Mouse (Mus musculus): ENCODE results near the gene Fam83g. TPM values are rescaled to one million over a fixed set of nuclear protein-coding genes. Genes with fewer than 3 reads are reported as not detected.

Fam83g gene
- 0.21 and 0.66 TPM in 2 replicates for polyA plus RNA-seq (2015; fragmentation: Nextera tagmentation; extraction: Ambion mirVana)

DNA sequence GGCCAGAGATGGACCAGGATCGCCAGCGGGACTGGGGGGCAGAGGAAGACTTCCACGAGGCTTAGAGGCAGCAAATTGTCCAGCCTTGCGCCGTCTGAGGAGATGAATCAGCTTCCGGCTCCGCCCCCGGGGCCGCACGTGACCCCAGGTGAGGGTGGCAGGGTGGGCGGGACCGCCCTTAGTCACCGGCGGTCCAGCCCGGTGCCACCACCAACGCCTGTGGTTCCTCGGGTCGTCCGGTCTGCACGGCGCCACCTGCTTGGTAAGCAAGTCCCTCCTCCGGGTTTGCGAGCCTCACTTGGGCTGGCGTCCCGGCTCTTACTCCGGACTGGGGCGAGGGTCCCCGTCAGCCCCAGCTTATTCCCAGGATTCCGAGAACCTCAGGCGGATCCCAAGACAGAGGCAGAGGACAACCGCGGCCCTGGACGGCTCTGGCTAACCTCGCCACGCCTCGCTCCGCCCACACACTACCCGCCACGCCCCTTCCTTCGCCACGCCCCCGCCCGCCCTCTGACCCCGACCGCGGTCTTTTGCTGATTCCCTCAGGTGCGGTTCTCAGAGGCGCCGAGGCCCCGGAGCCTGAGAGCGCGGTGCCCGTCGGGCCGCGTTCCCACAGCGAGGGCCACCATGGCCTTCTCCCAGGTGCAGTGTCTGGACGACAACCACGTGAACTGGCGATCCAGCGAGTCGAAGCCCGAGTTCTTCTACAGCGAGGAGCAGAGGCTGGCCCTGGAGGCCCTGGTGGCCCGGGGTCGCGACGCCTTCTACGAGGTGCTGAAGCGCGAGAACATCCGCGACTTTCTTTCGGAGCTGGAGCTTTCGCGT is at the start of gene Fam83g:
Fam83g (plus strand) TSS at position 185 of the 825 bp plus-strand sequence.

DNA sequence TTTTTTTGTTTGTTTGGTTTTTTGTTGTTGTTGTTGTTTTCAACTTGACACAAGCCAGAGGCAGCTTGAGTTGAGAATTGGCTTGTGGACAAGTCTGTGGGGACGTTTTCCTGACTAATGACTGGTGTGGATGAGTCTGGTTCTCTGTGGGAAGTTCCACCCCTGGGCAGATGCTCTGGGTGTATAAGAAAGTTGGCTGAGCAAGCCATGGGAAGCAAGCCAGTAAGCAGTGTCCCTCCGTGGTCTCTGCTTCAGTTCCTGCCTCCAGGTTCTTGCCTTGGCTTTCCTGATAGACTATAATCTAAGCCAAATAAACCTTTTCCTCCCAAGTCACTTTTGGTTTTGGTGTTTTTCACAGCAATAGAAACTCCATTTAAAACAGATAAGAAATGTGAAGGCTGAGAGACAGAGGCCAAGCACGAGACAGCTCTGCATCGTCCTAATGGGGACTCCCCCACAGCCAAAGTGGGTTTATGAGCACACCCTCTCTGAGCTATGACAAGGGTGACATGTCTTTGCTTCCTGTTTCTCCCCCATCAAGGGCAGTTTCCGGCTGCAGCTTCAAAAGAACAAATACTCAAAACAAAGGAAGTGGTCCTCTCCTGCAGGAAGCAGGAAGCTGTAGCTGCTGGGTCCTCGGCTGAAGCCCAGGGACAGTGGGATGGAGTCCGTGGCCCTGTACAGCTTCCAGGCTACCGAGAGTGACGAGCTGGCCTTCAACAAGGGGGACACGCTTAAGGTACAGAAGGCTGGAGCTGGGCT is 31.0 kb upstream of the Fam83g start, which contains the start of gene Grap:
Grap (plus strand) TSS at position 580 of the 762 bp plus-strand sequence.

GRCm38 (mm10) chr11:61720636-61721035 is 36.7 kb downstream of the Fam83g start, which contains the start of gene Slc5a10:
Gene Slc5a10, minus strand, starts transcription at chr11:61720826.

Other genes starting within 250 kb of the Fam83g start
- 0.13 and 0.18 TPM in 2 replicates for gene Rnf112, start 230.0 kb upstream of the Fam83g start, polyA plus RNA-seq (2015; fragmentation: Nextera tagmentation; extraction: Ambion mirVana)
- gene Mfap4, start 198.7 kb upstream of the Fam83g start, polyA plus RNA-seq (2015; fragmentation: Nextera tagmentation; extraction: Ambion mirVana): 169 and 222 TPM in 2 replicates
- gene Mapk7, start 189.7 kb upstream of the Fam83g start, polyA plus RNA-seq (2015; fragmentation: Nextera tagmentation; extraction: Ambion mirVana): 13.6 and 15.2 TPM in 2 replicates
- 5.8 and 5.9 TPM in 2 replicates for gene B9d1, start 178.9 kb upstream of the Fam83g start, polyA plus RNA-seq (2015; fragmentation: Nextera tagmentation; extraction: Ambion mirVana)
- 12.8 and 14.8 TPM in 2 replicates for gene Epn2, start 104.4 kb upstream of the Fam83g start, polyA plus RNA-seq (2015; fragmentation: Nextera tagmentation; extraction: Ambion mirVana)
- 7.9 and 10.5 TPM in 2 replicates for gene Grap, start 30.8 kb upstream of the Fam83g start, polyA plus RNA-seq (2015; fragmentation: Nextera tagmentation; extraction: Ambion mirVana)
- 0.13 TPM in 1 of 2 replicates, not detected in the other for gene Slc5a10, start 36.7 kb downstream of the Fam83g start, polyA plus RNA-seq (2015; fragmentation: Nextera tagmentation; extraction: Ambion mirVana)
- gene Prpsap2, start 78.0 kb downstream of the Fam83g start, polyA plus RNA-seq (2015; fragmentation: Nextera tagmentation; extraction: Ambion mirVana): 7.9 and 9.4 TPM in 2 replicates
- 11.1 TPM in 2 replicates for gene Ulk2, start 171.0 kb downstream of the Fam83g start, polyA plus RNA-seq (2015; fragmentation: Nextera tagmentation; extraction: Ambion mirVana)
- 5.9 and 7.2 TPM in 2 replicates for gene Akap10, start 246.2 kb downstream of the Fam83g start, polyA plus RNA-seq (2015; fragmentation: Nextera tagmentation; extraction: Ambion mirVana)

Measured in skeletal muscle tissue, postnatal 0 days (tissue).